Mouse (Mus musculus): Measurements from ENCODE around the gene Zfp148.

GRCm38 (mm10) chr16:33380882-33381613 is 412 bp downstream of the Zfp148 start:
- TF ChIP-seq CTCF (IDR thresholded peaks at IDR 0.05) (no peak), EP300 (IDR thresholded peaks at IDR 0.05) (no peak)
